Mouse (Mus musculus): ENCODE results near the gene Adamts9.

- no peak for TF ChIP-seq CTCF (IDR thresholded peaks at IDR 0.05; ENCODE audit: borderline replicate concordance, insufficient read depth, low read length)
- no peak for TF ChIP-seq POLR2A (IDR thresholded peaks at IDR 0.05; ENCODE audit: low read depth, low read length)
Observed at GRCm38 (mm10) chr6:92779935-92780205, 163.4 kb downstream of the Adamts9 start.
